Mouse (Mus musculus) MEL (cell line): ENCODE data around the gene Mymk. TPM values are rescaled to one million over a fixed set of nuclear protein-coding genes. Genes with fewer than 3 reads are reported as not detected.

Experiments
- DNase-seq: peaks from one replicate; pipeline ENCODE4 v3.0.0; 2011; ENCODE audit warnings: low read depth, low spot score
- H3K27ac ChIP-seq: 2 replicates; pipeline ENCODE4 v1.5.1; 2012; ENCODE audit warnings: low read depth, mild to moderate bottlenecking, control low read depth, low read length, moderate library complexity; ENCODE audit not compliant: control insufficient read depth
- H3K27me3 ChIP-seq, 2 experiments: fragments of 150-350 bp in 1 of 2; sonication (generic) in 1 of 2; 2 replicates each; pipeline ENCODE4 v1.6.1; 2012; ENCODE audit warnings: low read length in 2 of 2, mild to moderate bottlenecking in 2 of 2, improper control_type of control experiment in 1 of 2, moderate library complexity in 1 of 2; ENCODE audit not compliant: insufficient read depth in 2 of 2, control insufficient read depth in 1 of 2
- H3K36me3 ChIP-seq, 2 experiments: 2 replicates each; pipeline ENCODE4 v1.6.1; 2012 to 2014; ENCODE audit warnings: low read length in 2 of 2, improper control_type of control experiment in 1 of 2, inconsistent platforms in 1 of 2, mild to moderate bottlenecking in 1 of 2; ENCODE audit not compliant: insufficient read depth in 2 of 2, control insufficient read depth in 1 of 2
- H3K4me1 ChIP-seq, 2 experiments: fragments of 150-350 bp in 1 of 2; sonication (generic) in 1 of 2; 2 replicates each; pipeline ENCODE4 v1.6.1; 2012; ENCODE audit warnings: low read length in 2 of 2, improper control_type of control experiment in 1 of 2, mild to moderate bottlenecking in 1 of 2; ENCODE audit not compliant: insufficient read depth in 2 of 2, control insufficient read depth in 1 of 2
- H3K4me3 ChIP-seq, 2 experiments: fragments of 150-350 bp in 1 of 2; sonication (generic) in 1 of 2; 2 replicates each; pipeline ENCODE4 v1.5.1; 2012; ENCODE audit warnings: low read depth in 2 of 2, low read length in 2 of 2, mild to moderate bottlenecking in 2 of 2, moderate library complexity in 2 of 2, control low read depth in 1 of 2, improper control_type of control experiment in 1 of 2; ENCODE audit not compliant: control insufficient read depth in 1 of 2, insufficient read depth in 1 of 2
- H3K79me2 ChIP-seq: 2 replicates; pipeline ENCODE4 v1.6.1; 2012; ENCODE audit warnings: mild to moderate bottlenecking, low read length, moderate library complexity; ENCODE audit not compliant: control insufficient read depth, poor library complexity, insufficient read depth
- H3K9ac ChIP-seq: 2 replicates; pipeline ENCODE4 v1.6.1; 2012; ENCODE audit warnings: low read depth, mild to moderate bottlenecking, control low read depth, low read length, moderate library complexity; ENCODE audit not compliant: control insufficient read depth, poor library complexity, severe bottlenecking
- H3K9me3 ChIP-seq: fragments of 150-350 bp; sonication (generic); replicated peaks from 2 replicates; pipeline ENCODE4 v1.6.1; 2012; ENCODE audit warnings: mild to moderate bottlenecking, low read length, improper control_type of control experiment, moderate library complexity; ENCODE audit not compliant: insufficient read depth
- CHD1 ChIP-seq: IDR thresholded peaks from 2 replicates; pipeline ENCODE4 v1.6.1; 2012; ENCODE audit warnings: low read depth, mild to moderate bottlenecking, inconsistent platforms, low read length, improper control_type of control experiment
- CHD2 ChIP-seq: IDR thresholded peaks from 2 replicates; pipeline ENCODE4 v1.6.1; 2011; ENCODE audit warnings: low read length, improper control_type of control experiment
- E2F4 ChIP-seq: IDR thresholded peaks from 2 replicates; pipeline ENCODE4 v1.6.1; 2011; ENCODE audit warnings: low read depth, low read length, improper control_type of control experiment, borderline replicate concordance
- GATA1 ChIP-seq: IDR thresholded peaks from 2 replicates; pipeline ENCODE4 v1.6.1; 2011; ENCODE audit warnings: low read depth, low read length, improper control_type of control experiment
- HCFC1 ChIP-seq: IDR thresholded peaks from 2 replicates; pipeline ENCODE4 v1.6.1; 2012; ENCODE audit warnings: low read depth, mild to moderate bottlenecking, inconsistent platforms, low read length, improper control_type of control experiment, moderate library complexity
- JUND ChIP-seq: IDR thresholded peaks from 2 replicates; pipeline ENCODE4 v1.6.1; 2011; ENCODE audit warnings: low read depth, mild to moderate bottlenecking, improper control_type of control experiment, low read length
- KAT2A ChIP-seq: conservative IDR thresholded peaks from 2 replicates; pipeline ENCODE4 v1.6.1; 2012; ENCODE audit warnings: low read depth, low read length, improper control_type of control experiment, inconsistent platforms
- MAZ ChIP-seq: IDR thresholded peaks from 2 replicates; pipeline ENCODE4 v1.6.1; 2012; ENCODE audit warnings: low read depth, mild to moderate bottlenecking, inconsistent platforms, low read length, improper control_type of control experiment
- MXI1 ChIP-seq: IDR thresholded peaks from 2 replicates; pipeline ENCODE4 v1.6.1; 2011; ENCODE audit warnings: mild to moderate bottlenecking, low read depth, low read length, improper control_type of control experiment
- NELFE ChIP-seq: IDR thresholded peaks from 2 replicates; pipeline ENCODE4 v1.6.1; 2011; ENCODE audit warnings: low read depth, low read length, improper control_type of control experiment
- RAD21 ChIP-seq: IDR thresholded peaks from 2 replicates; pipeline ENCODE4 v1.6.1; 2011; ENCODE audit warnings: mild to moderate bottlenecking, low read depth, low read length, improper control_type of control experiment
- RCOR1 ChIP-seq: IDR thresholded peaks from 2 replicates; pipeline ENCODE4 v1.6.1; 2012; ENCODE audit warnings: low read depth, mild to moderate bottlenecking, inconsistent platforms, low read length, improper control_type of control experiment
- SMC3 ChIP-seq: IDR thresholded peaks from 2 replicates; pipeline ENCODE4 v1.6.1; 2011; ENCODE audit warnings: low read depth, low read length, improper control_type of control experiment
- TAL1 ChIP-seq: IDR thresholded peaks from 2 replicates; pipeline ENCODE4 v1.6.1; 2012; ENCODE audit warnings: mild to moderate bottlenecking, inconsistent platforms, low read length, moderate library complexity, mixed read lengths
- TBP ChIP-seq: IDR thresholded peaks from 2 replicates; pipeline ENCODE4 v1.8.0; 2011; ENCODE audit warnings: low read depth, low read length, improper control_type of control experiment
- TCF12 ChIP-seq: IDR thresholded peaks from 2 replicates; pipeline ENCODE4 v1.6.1; 2014; ENCODE audit warnings: low read depth, mild to moderate bottlenecking, inconsistent platforms, low read length, improper control_type of control experiment, moderate library complexity
- ZMIZ1 ChIP-seq: IDR thresholded peaks from 2 replicates; pipeline ENCODE4 v1.6.1; 2012; ENCODE audit warnings: low read depth, mild to moderate bottlenecking, inconsistent platforms, low read length, improper control_type of control experiment, moderate library complexity
- polyA plus RNA-seq, 2 experiments: library from polyadenylated mRNA; stranded (reverse) in 1 of 2; unstranded in 1 of 2; fragments of >175 nt in 1 of 2; fragments of >200 nt in 1 of 2; gene quantifications; 2 replicates each; pipeline versions ENCODE4 v1.2.1 to v1.2.4; 2012; ENCODE audit warnings: low replicate concordance in 2 of 2, low read depth in 1 of 2; ENCODE audit not compliant: insufficient read length in 2 of 2, insufficient read depth in 1 of 2, missing spikeins in 1 of 2
- total RNA-seq: library from RNA; depleted of rRNA; stranded (reverse); fragments of 300-350 nt; gene quantifications from 2 replicates; pipeline ENCODE4 v1.2.3, GENCODE M21; 2012

Gene Mymk
- total and polyA plus RNA-seq, 3 experiments: not detected

GRCm38 (mm10) chr2:27037008-27037407 lies 35.0 kb downstream of the Mymk start:
- H3K9me3 ChIP-seq: no peaks in the 10 kb centered on the region
- DNase-seq: peak; percentile 44
- no peak overlapping the region for H3K27ac ChIP-seq
- no peaks in the 10 kb centered on the region for H3K36me3 ChIP-seq
- peaks cover 0 to 10% of the 10 kb centered on the region in 2 experiments; a peak in 1 of 4 replicates for H3K4me1 ChIP-seq
- TF ChIP-seq SMC3 (no peak), TBP (no peak), CHD2 (no peak), KAT2A (no peak), MXI1 (no peak), TAL1 (no peak), JUND (no peak), RCOR1 (no peak), E2F4 (no peak), MAZ (no peak), ZMIZ1 (no peak), GATA1 (no peak), TCF12 (no peak), CHD1 (no peak)
- no peak overlapping the region for H3K4me3 ChIP-seq
- no peak overlapping the region for H3K9ac ChIP-seq
- no peaks in the 10 kb centered on the region for H3K79me2 ChIP-seq
- H3K27me3 ChIP-seq: no peaks in the 10 kb centered on the region

DNA sequence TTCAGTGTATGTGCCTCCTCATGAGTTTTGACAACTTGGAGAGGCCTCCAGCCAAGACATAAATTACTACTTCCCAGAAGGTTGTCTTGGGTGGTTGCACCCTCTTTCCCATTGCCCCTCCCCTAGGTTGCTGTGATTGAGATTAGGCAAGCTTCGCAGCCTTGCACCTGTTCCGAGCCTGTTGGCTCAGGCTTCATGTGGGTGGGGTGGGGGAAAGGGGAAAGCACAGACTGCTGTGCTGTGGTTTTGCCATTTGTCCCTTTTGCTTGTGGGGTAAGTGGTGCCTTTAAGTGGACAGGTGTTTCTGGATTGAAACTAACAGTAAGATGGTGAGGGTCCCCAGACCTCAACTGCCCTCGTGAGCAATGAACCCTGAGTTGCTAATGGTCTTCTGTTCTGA lies 36.0 kb downstream of the Mymk start:
- H3K36me3 ChIP-seq: no peaks in the 10 kb centered on the region
- DNase-seq: no peak
- no peak overlapping the region for H3K27ac ChIP-seq
- TF ChIP-seq HCFC1: no peak
- no peak for TF ChIP-seq KAT2A
- TF ChIP-seq CHD1: no peak
- TF ChIP-seq JUND: no peak
- TF ChIP-seq GATA1: no peak
- no peak for TF ChIP-seq NELFE
- no peak for TF ChIP-seq RAD21
- no peak overlapping the region for H3K4me3 ChIP-seq
- no peaks in the 10 kb centered on the region for H3K9me3 ChIP-seq
- no peak overlapping the region for H3K9ac ChIP-seq
- no peaks in the 10 kb centered on the region for H3K27me3 ChIP-seq
- peaks cover 0 to 10% of the 10 kb centered on the region in 2 experiments; a peak in 1 of 4 replicates for H3K4me1 ChIP-seq
- H3K79me2 ChIP-seq: no peaks in the 10 kb centered on the region
